Mouse (Mus musculus): Measurements from ENCODE around the gene Crip2.

Crip2 gene

GRCm38 (mm10) chr12:113139908-113140615 is at the start of gene Crip2:
Gene Crip2 (plus strand): TSS chr12:113140236.
- peak; percentile 87 for DNase-seq

- DNase-seq, result no peak
These were observed 43.0 kb upstream of the Crip2 start for GRCm38 (mm10) chr12:113097040-113097439.

GRCm38 (mm10) chr12:113097749-113098281 is 42.2 kb upstream of the Crip2 start, which contains the start of gene Mta1:
Gene Mta1 (plus strand): TSS chr12:113098278.
- DNase-seq, result peak; percentile 69

GRCm38 (mm10) chr12:113098530-113099151 is 41.4 kb upstream of the Crip2 start:
- DNase-seq, result peak; percentile 28

- peak; percentile 28 for DNase-seq
These were observed 40.4 kb upstream of the Crip2 start for GRCm38 (mm10) chr12:113099470-113100237.

GRCm38 (mm10) chr12:113100448-113101076 is 39.5 kb upstream of the Crip2 start:
- no peak for DNase-seq

GRCm38 (mm10) chr12:113101251-113101960 is 38.6 kb upstream of the Crip2 start:
- no peak for DNase-seq

- peak; percentile 76 for DNase-seq
These were observed 37.6 kb upstream of the Crip2 start for GRCm38 (mm10) chr12:113102461-113102860.

- DNase-seq, result peak; percentile 38
These were observed 36.1 kb upstream of the Crip2 start for GRCm38 (mm10) chr12:113103846-113104451.

- DNase-seq, result no peak
These were observed 33.6 kb upstream of the Crip2 start for GRCm38 (mm10) chr12:113106386-113106785.

- peak; percentile 82 for DNase-seq
These were observed 32.5 kb upstream of the Crip2 start for GRCm38 (mm10) chr12:113107431-113108124.

GRCm38 (mm10) chr12:113108528-113109283 is 31.3 kb upstream of the Crip2 start:
- DNase-seq, result no peak

- DNase-seq, result no peak
These were observed 30.2 kb upstream of the Crip2 start for GRCm38 (mm10) chr12:113109801-113110200.

- no peak for DNase-seq
These were observed 25.9 kb upstream of the Crip2 start for GRCm38 (mm10) chr12:113114141-113114540.

- DNase-seq, result no peak
These were observed 25.0 kb upstream of the Crip2 start for GRCm38 (mm10) chr12:113114856-113115538.

GRCm38 (mm10) chr12:113119516-113120410 is 20.3 kb upstream of the Crip2 start:
- DNase-seq, result peak; percentile 84

GRCm38 (mm10) chr12:113124726-113125125 is 15.3 kb upstream of the Crip2 start:
- no peak for DNase-seq

GRCm38 (mm10) chr12:113130732-113131131 is 9.3 kb upstream of the Crip2 start:
- DNase-seq, result no peak

- DNase-seq, result no peak
These were observed 8.4 kb upstream of the Crip2 start for GRCm38 (mm10) chr12:113131601-113132000.

All from liver (tissue).